Mouse (Mus musculus) hindbrain, embryonic 12.5 days (tissue): Measurements from ENCODE around the gene Coa5. TPM values are rescaled to one million over a fixed set of nuclear protein-coding genes. Genes with fewer than 3 reads are reported as not detected.

Experiments used
- ATAC-seq: fragments of 200-750 bp; cut with Nextera tagmentation; 2 replicates; pipeline ENCODE4 v1.8.0; 2017; ENCODE audit warnings: moderate TSS enrichment; ENCODE audit not compliant: low FRiP score
- H3K27ac ChIP-seq: fragments of 300-500 bp; sonication (generic); 2 replicates; pipeline ENCODE4 v1.5.1; 2016; ENCODE audit warnings: mild to moderate bottlenecking
- H3K27me3 ChIP-seq: fragments of 300-500 bp; sonication (generic); 2 replicates; pipeline ENCODE4 v1.6.1; 2016; ENCODE audit warnings: mild to moderate bottlenecking
- H3K36me3 ChIP-seq: fragments of 300-500 bp; sonication (generic); 2 replicates; pipeline ENCODE4 v1.6.1; 2016; ENCODE audit warnings: mild to moderate bottlenecking
- H3K4me1 ChIP-seq: fragments of 300-500 bp; sonication (generic); 2 replicates; pipeline ENCODE4 v1.6.1; 2016
- H3K4me2 ChIP-seq: fragments of 300-500 bp; sonication (generic); replicated peaks from 2 replicates; pipeline ENCODE4 v1.6.1; 2016; ENCODE audit warnings: mild to moderate bottlenecking
- H3K4me3 ChIP-seq: fragments of 300-500 bp; sonication (generic); 2 replicates; pipeline ENCODE4 v1.5.1; 2016; ENCODE audit warnings: mild to moderate bottlenecking
- H3K9ac ChIP-seq: fragments of 300-500 bp; sonication (generic); 2 replicates; pipeline ENCODE4 v1.6.1; 2016; ENCODE audit warnings: mild to moderate bottlenecking, moderate library complexity
- H3K9me3 ChIP-seq: fragments of 300-500 bp; sonication (generic); replicated peaks from 2 replicates; pipeline ENCODE4 v1.6.1; 2016; ENCODE audit warnings: mild to moderate bottlenecking
- WGBS: fragments of 180-500 bp; shearing (Covaris S2); methylation state at CpG from one replicate; pipeline ENCODE4 v1.1.7; 2016; 5-methylcytosine and 5-hydroxymethylcytosine counted together
- polyA plus RNA-seq: library from polyadenylated mRNA; unstranded; fragments of >200 nt; fragmentation: Nextera tagmentation; extraction: Ambion mirVana; gene quantifications from 2 replicates; pipeline ENCODE4 v1.2.1, GENCODE M21; 2016

Gene Coa5
- polyA plus RNA-seq, 1 experiment from 2014 or later: 52.3 TPM

DNA sequence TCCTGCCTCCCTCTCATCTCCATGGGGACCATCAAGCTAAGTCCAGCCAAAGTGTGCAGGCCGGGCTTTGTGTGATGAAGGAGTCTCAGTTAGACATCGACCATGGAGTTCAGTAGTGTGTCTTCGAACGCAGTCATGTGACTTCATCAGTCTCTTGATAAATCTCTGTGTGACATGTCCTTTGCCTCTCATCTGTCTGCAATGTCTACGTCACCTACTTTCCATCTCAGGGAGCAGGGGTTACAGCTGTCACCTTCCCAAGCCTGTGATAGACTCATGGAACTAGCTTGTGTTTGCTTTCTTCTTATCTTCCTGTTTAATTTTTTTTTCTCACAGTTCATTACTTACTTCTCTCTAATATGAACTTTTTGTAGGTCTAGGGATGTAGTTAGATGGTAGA lies 49.0 kb downstream of the Coa5 start:
- 89% methylated on average over 5 of the region's 5 CpGs for WGBS
- no peak for ATAC-seq

DNA sequence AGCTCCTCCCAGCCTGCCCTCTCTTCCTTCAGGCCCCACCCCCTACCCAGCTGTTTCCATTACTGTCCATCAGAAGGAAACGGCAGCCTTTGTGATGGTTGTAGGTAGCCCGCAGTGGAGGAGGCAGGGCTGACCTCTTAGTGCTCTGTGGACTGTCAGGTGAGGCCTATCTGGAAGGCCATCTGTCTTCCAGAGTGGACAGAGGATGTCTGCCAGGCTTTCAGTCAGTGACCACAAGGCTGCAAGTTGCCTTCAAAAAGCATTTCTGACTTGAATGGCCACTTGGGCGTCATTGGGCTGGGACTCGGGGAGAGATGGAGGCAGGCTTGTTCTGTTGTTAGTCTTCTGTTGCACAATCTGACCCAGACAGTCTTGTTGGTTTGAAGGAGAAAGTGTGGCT lies 50.4 kb downstream of the Coa5 start:
- H3K27ac ChIP-seq: no peak overlapping the region
- H3K9ac ChIP-seq: no peak overlapping the region
- peaks cover 30% of the 10 kb centered on the region for H3K36me3 ChIP-seq
- H3K4me3 ChIP-seq: no peak overlapping the region
- no peaks in the 10 kb centered on the region for H3K9me3 ChIP-seq
- no peaks in the 10 kb centered on the region for H3K27me3 ChIP-seq
- 71% methylated on average over 4 of the region's 4 CpGs for WGBS
- H3K4me1 ChIP-seq: no peaks in the 10 kb centered on the region
- no peak overlapping the region for H3K4me2 ChIP-seq
- no peak for ATAC-seq

More for the DNA sequence above, 49.0 kb downstream of the Coa5 start:
- Histone ChIP-seq H3K4me3 (no peak overlapping the region), H3K4me2 (no peak overlapping the region), H3K9ac (no peak overlapping the region), H3K27ac (no peak overlapping the region), H3K9me3 (no peaks in the 10 kb centered on the region), H3K4me1 (no peaks in the 10 kb centered on the region), H3K36me3 (peaks cover 21% of the 10 kb centered on the region), H3K27me3 (no peaks in the 10 kb centered on the region)

DNA sequence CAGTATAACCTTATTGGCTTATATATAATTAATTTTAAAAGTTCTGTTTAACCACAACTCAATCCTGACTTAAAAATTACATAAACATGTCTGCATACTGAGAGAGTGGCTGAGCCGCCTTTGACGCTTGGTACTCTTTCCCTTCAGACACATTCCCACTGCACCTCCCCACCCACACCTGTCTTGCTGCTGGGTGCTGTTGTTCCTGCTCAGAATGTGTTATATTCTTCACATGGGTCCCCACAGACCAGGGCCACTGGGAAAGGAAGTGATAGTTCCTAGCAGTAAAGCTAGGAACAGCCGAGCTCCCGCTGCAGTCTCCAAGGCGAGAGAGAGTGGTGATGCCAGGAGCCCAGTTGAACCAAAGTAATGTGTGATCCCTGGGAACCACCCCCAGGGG lies 51.8 kb downstream of the Coa5 start:
- no peak overlapping the region for H3K4me2 ChIP-seq
- H3K9ac ChIP-seq: no peak overlapping the region
- no peaks in the 10 kb centered on the region for H3K9me3 ChIP-seq
- peaks cover 30% of the 10 kb centered on the region for H3K36me3 ChIP-seq
- no peak for ATAC-seq
- no peaks in the 10 kb centered on the region for H3K4me1 ChIP-seq
- H3K4me3 ChIP-seq: no peak overlapping the region
- whole genome bisulfite sequencing: 95% methylated on average over 5 of the region's 5 CpGs
- H3K27ac ChIP-seq: no peak overlapping the region
- H3K27me3 ChIP-seq: no peaks in the 10 kb centered on the region

DNA sequence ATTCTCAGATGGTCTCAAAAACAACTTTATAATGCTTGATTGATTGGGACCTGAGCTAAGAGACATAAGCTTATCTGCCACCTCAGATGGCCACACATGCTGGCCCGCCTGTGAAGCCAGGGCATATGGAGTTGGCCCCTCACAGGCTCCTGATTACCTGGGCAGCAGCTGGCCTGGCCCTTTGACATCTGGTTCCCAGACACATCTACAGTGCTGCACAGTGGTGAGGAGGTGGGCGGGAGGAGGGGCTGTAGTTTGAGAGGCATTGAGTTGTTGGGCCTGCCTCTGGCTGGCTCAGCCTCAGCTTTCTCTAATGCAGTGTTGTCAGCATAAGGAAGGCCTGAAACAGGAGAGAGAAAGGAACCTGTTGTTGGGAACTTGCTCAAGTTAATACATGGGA lies 53.2 kb downstream of the Coa5 start:
- no peak for ATAC-seq
- Histone ChIP-seq H3K9me3 (no peaks in the 10 kb centered on the region), H3K4me1 (no peaks in the 10 kb centered on the region), H3K27me3 (no peaks in the 10 kb centered on the region), H3K4me2 (no peak overlapping the region), H3K36me3 (peaks cover 38% of the 10 kb centered on the region), H3K4me3 (no peak overlapping the region), H3K9ac (no peak overlapping the region), H3K27ac (no peak overlapping the region)
- 76% methylated on average over 2 of the region's 2 CpGs for WGBS

DNA sequence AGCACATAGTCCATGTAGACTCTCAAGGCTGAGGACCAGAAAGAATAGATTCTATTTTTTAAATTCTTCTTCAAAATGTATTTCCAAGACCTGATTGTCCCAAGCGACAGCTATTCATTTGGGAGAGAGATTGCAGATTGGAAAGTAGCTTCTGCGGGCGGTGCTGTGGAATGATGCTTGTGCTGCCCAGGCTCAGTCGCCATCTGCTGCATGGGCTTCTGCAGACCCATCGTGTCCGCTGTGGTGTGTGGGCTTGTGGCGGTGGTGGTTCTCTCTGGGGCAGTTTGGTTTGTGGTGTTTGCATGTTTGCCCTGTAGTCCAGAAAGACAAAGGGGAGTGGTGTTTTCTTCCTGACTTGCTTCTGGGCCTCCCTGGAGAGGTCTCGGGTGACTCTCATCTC lies 53.7 kb downstream of the Coa5 start:
- Histone ChIP-seq H3K4me3 (no peak overlapping the region), H3K9ac (no peak overlapping the region), H3K36me3 (peaks cover 41% of the 10 kb centered on the region), H3K4me1 (no peaks in the 10 kb centered on the region), H3K9me3 (no peaks in the 10 kb centered on the region), H3K4me2 (no peak overlapping the region), H3K27ac (no peak overlapping the region), H3K27me3 (no peaks in the 10 kb centered on the region)
- WGBS: 92% methylated on average over 8 of the region's 8 CpGs
- no peak for ATAC-seq

DNA sequence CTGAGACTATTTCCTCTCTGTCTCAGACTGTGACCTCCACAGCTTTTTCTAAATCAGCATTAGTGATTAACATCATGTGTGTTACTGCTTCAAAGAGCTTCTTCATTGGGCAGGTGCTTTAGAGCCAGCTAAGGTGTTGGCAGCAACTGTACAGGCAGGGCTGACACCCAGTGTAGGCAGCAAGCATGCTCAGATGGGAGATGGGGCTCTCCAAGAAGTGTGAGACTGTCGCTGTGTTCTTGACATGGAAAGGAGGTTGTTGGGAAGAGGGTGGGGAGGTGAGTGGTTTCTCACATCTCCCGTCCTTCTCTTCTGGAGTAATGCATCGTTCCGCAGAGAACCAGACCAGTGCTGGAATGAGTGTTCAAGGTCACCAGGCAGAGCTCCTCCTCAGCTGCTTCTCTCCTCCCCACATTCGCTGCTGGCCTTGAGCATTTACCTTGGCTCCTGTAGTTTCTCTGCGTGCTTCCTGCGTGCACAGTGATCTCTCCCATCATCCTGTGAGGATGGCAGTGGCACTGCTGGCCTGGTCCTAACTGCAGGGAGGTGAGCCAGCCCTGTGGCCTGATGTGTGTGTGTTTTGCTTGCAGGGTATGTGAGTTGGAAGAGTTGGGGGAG lies 61.0 kb downstream of the Coa5 start:
- H3K4me3 ChIP-seq: no peak overlapping the region
- 92% methylated on average over 7 of the region's 7 CpGs for WGBS
- H3K27me3 ChIP-seq: no peaks in the 10 kb centered on the region
- H3K27ac ChIP-seq: no peak overlapping the region
- no peak overlapping the region for H3K4me2 ChIP-seq
- peaks cover 51% of the 10 kb centered on the region for H3K36me3 ChIP-seq
- H3K4me1 ChIP-seq: no peaks in the 10 kb centered on the region
- no peak overlapping the region for H3K9ac ChIP-seq
- H3K9me3 ChIP-seq: no peaks in the 10 kb centered on the region
- ATAC-seq: no peak

DNA sequence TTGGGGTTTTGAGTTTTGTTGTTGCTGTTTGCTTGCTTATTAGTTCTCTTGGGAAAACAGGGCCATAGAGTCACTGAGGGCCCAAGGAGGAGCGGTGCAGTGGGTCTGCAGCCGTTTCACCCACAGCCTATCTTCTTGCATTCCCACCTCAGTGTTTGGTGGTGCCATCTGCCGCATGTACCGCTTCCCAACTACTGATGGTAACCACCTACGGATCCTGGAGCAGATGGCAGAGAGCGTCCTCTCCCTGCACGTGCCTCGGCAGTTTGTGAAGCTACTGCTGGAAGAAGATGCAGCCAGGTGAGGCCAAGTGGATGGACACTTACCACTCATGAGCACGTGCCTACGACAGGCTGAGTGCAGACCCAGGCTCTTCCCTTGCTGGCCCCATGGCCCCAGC lies 61.8 kb downstream of the Coa5 start:
- WGBS: 94% methylated on average over 10 of the region's 10 CpGs
- Histone ChIP-seq H3K27me3 (no peaks in the 10 kb centered on the region), H3K27ac (no peak overlapping the region), H3K4me2 (no peak overlapping the region), H3K4me1 (no peaks in the 10 kb centered on the region), H3K9me3 (no peaks in the 10 kb centered on the region), H3K4me3 (no peak overlapping the region), H3K36me3 (peaks cover 52% of the 10 kb centered on the region), H3K9ac (no peak overlapping the region)
- ATAC-seq: no peak

Other genes starting within 250 kb of the Coa5 start
- 0.15 TPM in 1 of 2 replicates, not detected in the other for gene Cnga3, start 215.7 kb downstream of the Coa5 start, polyA plus RNA-seq
- 33.7 and 36.1 TPM in 2 replicates for gene Inpp4a, start 130.2 kb downstream of the Coa5 start, polyA plus RNA-seq
- 113 and 114 TPM in 2 replicates for gene Unc50, start within 50 bp of the Coa5 start, polyA plus RNA-seq
- gene Mgat4a, start 110.9 kb upstream of the Coa5 start, polyA plus RNA-seq: 3.2 and 4.6 TPM in 2 replicates